Mouse (Mus musculus): ENCODE data around the gene Prelid1. TPM values are rescaled to one million over a fixed set of nuclear protein-coding genes. Genes with fewer than 3 reads are reported as not detected.

The Prelid1 gene
- polyA plus RNA-seq, 1 experiment from 2014 or later: 447 TPM

DNA sequence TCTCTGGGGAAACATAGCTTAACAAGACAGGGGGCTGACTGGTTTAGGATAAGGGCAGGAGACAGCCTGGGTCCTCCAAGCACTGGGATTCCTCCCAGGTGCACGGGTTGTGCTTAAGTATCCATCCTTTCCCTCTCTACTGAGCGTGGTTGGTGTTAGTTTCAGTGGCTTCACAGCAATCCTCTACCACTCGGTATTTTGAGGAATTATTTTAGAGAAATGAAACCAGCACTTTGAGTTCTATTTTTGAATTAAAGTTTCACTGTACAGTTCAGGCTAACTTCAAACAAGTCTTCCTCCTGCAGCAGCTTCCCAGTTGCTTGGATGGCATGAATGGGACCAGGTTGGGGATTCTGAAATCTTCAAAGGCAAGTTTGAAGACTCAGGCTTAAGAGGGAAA is 1.9 kb upstream of the Prelid1 start:
- H3K4me1 ChIP-seq (ENCODE audit: control insufficient read depth, insufficient read depth, low read length): peaks cover 16% of the 10 kb centered on the region
- no peaks in the 10 kb centered on the region for H3K27me3 ChIP-seq (ENCODE audit: control insufficient read depth, insufficient read depth, low read length)
- H3K4me3 ChIP-seq (ENCODE audit: low read depth, low read length): no peak overlapping the region
- H3K27ac ChIP-seq (ENCODE audit: low read depth, low read length): no peak overlapping the region
- no peak for ATAC-seq (replicated peaks; ENCODE audit: insufficient number of reproducible peaks, low FRiP score, low TSS enrichment)
- H3K9ac ChIP-seq (ENCODE audit: low read depth, low read length): no peak overlapping the region
- WGBS (ENCODE audit: insufficient replicate concordance): 79% methylated on average over 3 of the region's 3 CpGs
- H3K9me3 ChIP-seq (replicated peaks; ENCODE audit: control insufficient read depth, low read length): no peaks in the 10 kb centered on the region
- H3K36me3 ChIP-seq (ENCODE audit: control insufficient read depth, insufficient read depth, low read length): peaks cover 23% of the 10 kb centered on the region
- H3K4me2 ChIP-seq: no peak overlapping the region

DNA sequence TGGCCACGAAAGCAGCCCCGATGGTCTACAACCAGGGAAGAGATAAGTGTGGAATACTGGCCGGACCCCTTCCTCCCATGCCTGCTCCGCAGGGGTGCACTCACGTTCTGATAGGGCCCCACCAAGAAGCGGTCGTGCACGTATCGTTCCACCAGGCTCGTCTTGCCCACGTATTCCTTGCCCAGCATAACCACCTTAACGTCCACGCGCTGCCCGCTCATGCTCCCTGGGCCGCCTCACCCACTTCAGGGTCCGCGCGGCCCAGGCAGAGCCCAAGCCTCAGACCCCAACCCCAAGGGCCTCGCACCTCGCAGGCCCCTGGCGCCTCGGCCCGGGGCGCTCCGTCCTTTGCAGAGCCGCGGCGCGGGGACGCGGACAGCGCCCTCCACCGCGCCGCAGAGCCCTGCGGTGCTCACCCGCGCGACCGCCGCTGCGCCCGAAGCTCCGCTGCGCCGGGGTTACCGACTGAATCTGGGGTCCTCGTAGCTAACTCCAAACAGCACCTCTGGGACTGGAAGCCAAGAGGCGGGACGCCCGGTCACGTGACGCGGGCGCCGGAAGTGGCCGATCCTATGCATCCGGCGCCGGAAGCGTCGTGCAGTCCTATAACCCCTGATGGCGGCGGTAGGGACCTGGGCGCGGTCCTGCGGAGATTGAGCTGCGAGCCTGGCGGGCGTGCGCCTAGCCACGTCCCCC is 1.3 kb downstream of the Prelid1 start, which contains the start of gene Rab24:
Gene Rab24 (minus strand): TSS at position 513 of the 696 bp plus-strand sequence.
- H3K27ac ChIP-seq (ENCODE audit: low read depth, low read length): peak within 1 kb of the TSS; percentile 68
- peak within 1 kb of the TSS; percentile 86 for H3K4me2 ChIP-seq
- H3K4me3 ChIP-seq (ENCODE audit: low read depth, low read length): peak within 1 kb of the TSS; percentile 81
- H3K36me3 ChIP-seq (ENCODE audit: control insufficient read depth, insufficient read depth, low read length): peaks cover 26% of the 10 kb centered on the region
- peak; percentile 81 for ATAC-seq (replicated peaks; ENCODE audit: insufficient number of reproducible peaks, low FRiP score, low TSS enrichment)
- under 1% methylated on average over 73 of the region's 73 CpGs for WGBS (ENCODE audit: insufficient replicate concordance)
- no peaks in the 10 kb centered on the region for H3K9me3 ChIP-seq (replicated peaks; ENCODE audit: control insufficient read depth, low read length)
- peaks cover 22% of the 10 kb centered on the region for H3K4me1 ChIP-seq (ENCODE audit: control insufficient read depth, insufficient read depth, low read length)
- peak within 1 kb of the TSS; percentile 89 for H3K9ac ChIP-seq (ENCODE audit: low read depth, low read length)
- H3K27me3 ChIP-seq (ENCODE audit: control insufficient read depth, insufficient read depth, low read length): no peaks in the 10 kb centered on the region

DNA sequence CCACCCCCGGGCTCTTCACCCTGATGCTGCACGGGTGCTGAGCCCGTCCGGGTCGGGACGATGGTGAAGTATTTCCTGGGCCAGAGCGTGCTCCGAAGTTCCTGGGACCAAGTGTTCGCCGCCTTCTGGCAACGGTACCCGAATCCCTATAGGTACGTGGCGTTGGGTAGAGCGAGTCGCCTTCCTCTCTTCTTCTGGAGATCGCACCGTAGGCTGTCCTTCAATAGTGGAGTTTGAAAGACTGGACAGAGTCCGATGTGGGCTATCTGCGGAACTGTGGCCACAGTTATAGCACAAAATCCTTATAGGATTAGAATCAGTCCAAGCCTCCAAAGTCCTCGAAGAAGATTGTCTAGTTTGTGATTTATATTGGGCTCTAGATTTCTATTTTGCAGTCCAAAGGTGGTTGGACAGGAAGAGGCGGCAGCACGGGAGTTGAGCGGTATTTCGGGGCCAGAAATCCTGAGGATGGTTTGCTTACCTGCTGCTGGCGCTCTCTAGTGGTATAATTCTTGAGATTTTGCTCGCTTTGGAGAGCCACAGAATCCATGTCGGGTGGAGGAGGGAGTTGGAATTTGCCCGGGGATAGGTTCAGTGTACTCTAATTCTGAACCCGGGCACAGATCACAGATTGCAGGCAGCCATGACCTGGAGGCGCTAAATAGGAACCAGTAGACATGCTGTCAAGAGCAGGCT is 2.0 kb downstream of the Prelid1 start:
- no peaks in the 10 kb centered on the region for H3K9me3 ChIP-seq (replicated peaks; ENCODE audit: control insufficient read depth, low read length)
- peak overlapping the region; percentile 86 for H3K4me2 ChIP-seq
- H3K4me1 ChIP-seq (ENCODE audit: control insufficient read depth, insufficient read depth, low read length): peaks cover 22% of the 10 kb centered on the region
- peak overlapping the region; percentile 89 for H3K9ac ChIP-seq (ENCODE audit: low read depth, low read length)
- no peaks in the 10 kb centered on the region for H3K27me3 ChIP-seq (ENCODE audit: control insufficient read depth, insufficient read depth, low read length)
- ATAC-seq (replicated peaks; ENCODE audit: insufficient number of reproducible peaks, low FRiP score, low TSS enrichment): no peak
- H3K36me3 ChIP-seq (ENCODE audit: control insufficient read depth, insufficient read depth, low read length): peaks cover 21% of the 10 kb centered on the region
- WGBS (ENCODE audit: insufficient replicate concordance): under 1% methylated on average over 31 of the region's 31 CpGs
- H3K4me3 ChIP-seq (ENCODE audit: low read depth, low read length): peak overlapping the region; percentile 81
- peak overlapping the region; percentile 68 for H3K27ac ChIP-seq (ENCODE audit: low read depth, low read length)

DNA sequence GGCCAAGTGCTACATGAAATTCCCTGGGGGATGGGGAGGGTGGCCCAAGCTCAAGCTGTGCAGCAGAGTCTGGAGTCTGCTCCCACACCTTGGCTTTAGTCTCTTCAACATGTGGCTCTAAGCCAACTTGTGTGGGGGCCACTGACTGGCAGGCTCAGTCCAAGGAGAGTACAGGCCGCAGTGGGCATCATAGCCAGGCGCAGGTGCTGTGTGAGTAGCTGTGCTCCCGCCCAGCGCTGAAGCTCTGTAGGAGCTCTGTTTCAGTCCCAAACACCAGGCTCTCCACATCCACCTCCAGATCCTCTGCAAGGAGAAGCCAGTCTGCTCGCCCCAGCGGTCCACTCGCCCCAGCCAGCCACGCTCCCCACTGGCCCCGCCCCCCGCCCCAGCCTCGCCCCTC is 5.3 kb downstream of the Prelid1 start:
- Histone ChIP-seq H3K9ac (ENCODE audit: low read depth, low read length) (no peak overlapping the region), H3K27me3 (ENCODE audit: control insufficient read depth, insufficient read depth, low read length) (peaks cover 6% of the 10 kb centered on the region), H3K4me1 (ENCODE audit: control insufficient read depth, insufficient read depth, low read length) (peaks cover 35% of the 10 kb centered on the region), H3K4me3 (ENCODE audit: low read depth, low read length) (no peak overlapping the region), H3K9me3 (replicated peaks; ENCODE audit: control insufficient read depth, low read length) (no peaks in the 10 kb centered on the region), H3K4me2 (no peak overlapping the region), H3K36me3 (ENCODE audit: control insufficient read depth, insufficient read depth, low read length) (peaks cover 18% of the 10 kb centered on the region), H3K27ac (ENCODE audit: low read depth, low read length) (no peak overlapping the region)
- no peak for ATAC-seq (replicated peaks; ENCODE audit: insufficient number of reproducible peaks, low FRiP score, low TSS enrichment)
- WGBS (ENCODE audit: insufficient replicate concordance): 76% methylated on average over 11 of the region's 11 CpGs

GRCm38 (mm10) chr13:55327169-55327568 is 6.9 kb downstream of the Prelid1 start:
- Histone ChIP-seq H3K4me1 (ENCODE audit: control insufficient read depth, insufficient read depth, low read length) (peaks cover 34% of the 10 kb centered on the region), H3K4me2 (no peak overlapping the region), H3K9ac (ENCODE audit: low read depth, low read length) (no peak overlapping the region), H3K36me3 (ENCODE audit: control insufficient read depth, insufficient read depth, low read length) (peaks cover 18% of the 10 kb centered on the region), H3K4me3 (ENCODE audit: low read depth, low read length) (no peak overlapping the region), H3K27ac (ENCODE audit: low read depth, low read length) (no peak overlapping the region), H3K27me3 (ENCODE audit: control insufficient read depth, insufficient read depth, low read length) (peaks cover 6% of the 10 kb centered on the region), H3K9me3 (replicated peaks; ENCODE audit: control insufficient read depth, low read length) (no peaks in the 10 kb centered on the region)
- ATAC-seq (replicated peaks; ENCODE audit: insufficient number of reproducible peaks, low FRiP score, low TSS enrichment): no peak
- WGBS (ENCODE audit: insufficient replicate concordance): 38% methylated on average over 4 of the region's 4 CpGs

DNA sequence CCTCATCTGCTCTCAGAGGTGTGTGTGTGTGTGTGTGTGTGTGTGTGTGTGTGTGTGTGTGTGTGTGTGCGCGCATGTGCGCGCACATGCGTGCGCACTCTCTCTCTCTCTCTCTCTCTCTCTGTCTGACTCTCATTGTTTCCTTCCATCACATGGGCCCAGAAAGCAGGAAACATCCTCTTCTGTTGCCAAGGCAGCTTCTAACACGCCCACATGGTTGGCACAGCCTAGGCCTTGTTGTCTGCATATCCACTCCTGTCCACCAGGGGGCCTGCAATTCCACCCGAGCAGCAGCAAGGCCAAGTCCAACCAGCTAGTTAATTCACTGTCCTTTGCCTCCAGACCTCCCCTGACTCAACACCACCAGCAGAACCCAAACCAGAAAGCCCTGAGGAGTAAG is 7.3 kb downstream of the Prelid1 start:
- peak overlapping the region; percentile 94 for H3K4me2 ChIP-seq
- H3K36me3 ChIP-seq (ENCODE audit: control insufficient read depth, insufficient read depth, low read length): peaks cover 18% of the 10 kb centered on the region
- H3K9ac ChIP-seq (ENCODE audit: low read depth, low read length): peak overlapping the region; percentile 84; the same call in 1 of the 2 replicates
- H3K4me1 ChIP-seq (ENCODE audit: control insufficient read depth, insufficient read depth, low read length): peaks cover 32% of the 10 kb centered on the region
- H3K27ac ChIP-seq (ENCODE audit: low read depth, low read length): no peak overlapping the region
- ATAC-seq (replicated peaks; ENCODE audit: insufficient number of reproducible peaks, low FRiP score, low TSS enrichment): no peak
- no peaks in the 10 kb centered on the region for H3K9me3 ChIP-seq (replicated peaks; ENCODE audit: control insufficient read depth, low read length)
- peaks cover 6% of the 10 kb centered on the region for H3K27me3 ChIP-seq (ENCODE audit: control insufficient read depth, insufficient read depth, low read length)
- 37% methylated on average over 8 of the region's 8 CpGs for WGBS (ENCODE audit: insufficient replicate concordance)
- H3K4me3 ChIP-seq (ENCODE audit: low read depth, low read length): peak overlapping the region; percentile 70

GRCm38 (mm10) chr13:55328171-55328570 is 7.9 kb downstream of the Prelid1 start:
- ATAC-seq (replicated peaks; ENCODE audit: insufficient number of reproducible peaks, low FRiP score, low TSS enrichment): no peak

DNA sequence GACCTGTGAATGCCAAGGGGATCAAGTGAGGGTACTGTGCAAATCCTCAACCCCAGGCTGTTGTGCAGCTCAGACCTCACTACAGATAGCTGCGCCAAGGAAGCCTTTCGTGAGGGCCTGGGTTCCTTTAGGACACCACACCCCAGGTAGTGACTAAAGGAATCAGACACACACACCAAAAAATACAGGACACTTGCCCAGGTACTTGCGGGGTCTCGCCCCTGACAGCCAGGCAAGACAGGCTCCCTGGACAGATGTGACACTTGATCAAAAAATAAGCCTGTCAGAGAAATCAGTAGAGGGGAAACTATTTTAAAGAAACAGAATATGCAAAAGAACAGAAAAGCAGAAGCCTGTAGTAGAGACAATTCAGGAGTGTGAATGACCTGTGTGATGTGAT is 8.3 kb downstream of the Prelid1 start:
- H3K4me1 ChIP-seq (ENCODE audit: control insufficient read depth, insufficient read depth, low read length): peaks cover 23% of the 10 kb centered on the region
- H3K27ac ChIP-seq (ENCODE audit: low read depth, low read length): no peak overlapping the region
- H3K9ac ChIP-seq (ENCODE audit: low read depth, low read length): peak overlapping the region; percentile 84; the same call in 1 of the 2 replicates
- H3K4me3 ChIP-seq (ENCODE audit: low read depth, low read length): peak overlapping the region; percentile 70
- no peak for ATAC-seq (replicated peaks; ENCODE audit: insufficient number of reproducible peaks, low FRiP score, low TSS enrichment)
- H3K36me3 ChIP-seq (ENCODE audit: control insufficient read depth, insufficient read depth, low read length): peaks cover 18% of the 10 kb centered on the region
- WGBS (ENCODE audit: insufficient replicate concordance): 72% methylated on average over 4 of the region's 4 CpGs
- no peaks in the 10 kb centered on the region for H3K9me3 ChIP-seq (replicated peaks; ENCODE audit: control insufficient read depth, low read length)
- peaks cover 6% of the 10 kb centered on the region for H3K27me3 ChIP-seq (ENCODE audit: control insufficient read depth, insufficient read depth, low read length)
- peak overlapping the region; percentile 94 for H3K4me2 ChIP-seq

More at GRCm38 (mm10) chr13:55328171-55328570, 7.9 kb downstream of the Prelid1 start:
- no peak overlapping the region for H3K27ac ChIP-seq (ENCODE audit: low read depth, low read length)
- H3K9ac ChIP-seq (ENCODE audit: low read depth, low read length): peak overlapping the region; percentile 84; the same call in 1 of the 2 replicates
- peak overlapping the region; percentile 70 for H3K4me3 ChIP-seq (ENCODE audit: low read depth, low read length)
- peaks cover 6% of the 10 kb centered on the region for H3K27me3 ChIP-seq (ENCODE audit: control insufficient read depth, insufficient read depth, low read length)
- peaks cover 18% of the 10 kb centered on the region for H3K36me3 ChIP-seq (ENCODE audit: control insufficient read depth, insufficient read depth, low read length)
- 81% methylated on average over 6 of the region's 6 CpGs for WGBS (ENCODE audit: insufficient replicate concordance)
- peak overlapping the region; percentile 94 for H3K4me2 ChIP-seq
- H3K9me3 ChIP-seq (replicated peaks; ENCODE audit: control insufficient read depth, low read length): no peaks in the 10 kb centered on the region
- peaks cover 27% of the 10 kb centered on the region for H3K4me1 ChIP-seq (ENCODE audit: control insufficient read depth, insufficient read depth, low read length)

Data from heart, embryonic 11.5 days (tissue).